Mouse (Mus musculus) testis, postnatal 10 days (tissue): ENCODE measurements at regions not wholly inside any gene's neighbourhood (a gene's known extent, or its start where the extent isn't known, plus 50 kb on each side); places are given as distances from the start of the nearest gene placed in this dataset.

ENCODE experiments used
- DNase-seq: peaks from one replicate; pipeline ENCODE4 v3.0.0; 2021; ENCODE audit warnings: low spot score

GRCm38 (mm10) chr19:30433141-30433540 lies 116.3 kb downstream of the Dkk1 start:
- DNase-seq: no peak

- no peak for DNase-seq
Observed at GRCm38 (mm10) chr19:30435054-30435738, 114.3 kb downstream of the Dkk1 start.

GRCm38 (mm10) chr19:30450869-30451542 lies 98.5 kb downstream of the Dkk1 start:
- no peak for DNase-seq

GRCm38 (mm10) chr19:30451543-30451920 lies 97.9 kb downstream of the Dkk1 start:
- no peak for DNase-seq

GRCm38 (mm10) chr19:30452671-30453070 lies 96.8 kb downstream of the Dkk1 start:
- DNase-seq: no peak

- DNase-seq: no peak
Observed at GRCm38 (mm10) chr19:30483436-30483835, 66.0 kb downstream of the Dkk1 start.

GRCm38 (mm10) chr19:30489786-30490185 lies 59.7 kb downstream of the Dkk1 start:
- no peak for DNase-seq

GRCm38 (mm10) chr19:30490916-30491315 lies 58.5 kb downstream of the Dkk1 start:
- DNase-seq: no peak
